Mouse (Mus musculus): ENCODE measurements around the gene Tekt3. TPM values are rescaled to one million over a fixed set of nuclear protein-coding genes. Genes with fewer than 3 reads are reported as not detected.

Tekt3 gene
- total RNA-seq, 2 experiments from 2014 or later: not detected

DNA sequence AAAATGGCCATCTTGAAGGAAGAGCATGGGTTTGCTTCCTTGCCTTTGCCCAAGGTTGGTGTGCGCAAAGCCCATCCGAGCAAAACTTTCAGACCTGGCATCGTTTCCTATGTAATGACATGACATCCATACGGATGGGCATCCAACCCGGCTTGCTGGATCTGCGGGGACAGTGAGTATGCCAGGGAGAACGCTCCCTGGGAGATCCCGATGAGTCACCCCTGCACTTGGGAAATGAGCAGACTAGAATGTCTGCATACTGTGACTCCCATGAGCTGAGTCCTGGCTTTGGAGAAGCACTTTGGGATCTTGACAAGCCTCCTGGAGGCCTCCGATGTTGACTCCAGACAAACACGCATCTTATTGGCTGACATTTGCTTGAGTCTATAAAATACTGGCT is 9.5 kb upstream of the Tekt3 start:
- intact Hi-C loops (cut with DNase I): no loop called here
- DNase-seq (ENCODE audit: low spot score in 2 of 2): no peak

DNA sequence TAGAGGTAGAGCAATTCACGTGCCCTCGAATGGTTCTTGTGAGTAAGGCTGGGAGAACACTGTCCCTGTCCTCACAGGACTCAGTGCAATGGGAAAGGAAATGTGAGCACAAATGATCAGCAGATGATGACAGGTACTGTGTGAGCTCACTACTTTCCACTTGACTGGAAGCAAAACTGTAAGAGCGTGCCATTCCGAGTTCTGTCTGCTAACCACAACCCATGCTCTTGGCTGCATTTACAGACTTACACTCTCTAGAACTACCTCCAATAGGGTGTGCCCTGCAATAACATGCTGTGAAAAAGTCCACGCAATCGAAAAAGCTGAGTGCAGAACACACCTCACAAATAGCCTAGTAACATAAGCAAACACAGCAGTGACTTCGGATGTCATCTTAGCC is 5.9 kb upstream of the Tekt3 start:
- intact Hi-C loops (cut with DNase I): no loop called here
- DNase-seq (ENCODE audit: low spot score in 2 of 2): no peak

DNA sequence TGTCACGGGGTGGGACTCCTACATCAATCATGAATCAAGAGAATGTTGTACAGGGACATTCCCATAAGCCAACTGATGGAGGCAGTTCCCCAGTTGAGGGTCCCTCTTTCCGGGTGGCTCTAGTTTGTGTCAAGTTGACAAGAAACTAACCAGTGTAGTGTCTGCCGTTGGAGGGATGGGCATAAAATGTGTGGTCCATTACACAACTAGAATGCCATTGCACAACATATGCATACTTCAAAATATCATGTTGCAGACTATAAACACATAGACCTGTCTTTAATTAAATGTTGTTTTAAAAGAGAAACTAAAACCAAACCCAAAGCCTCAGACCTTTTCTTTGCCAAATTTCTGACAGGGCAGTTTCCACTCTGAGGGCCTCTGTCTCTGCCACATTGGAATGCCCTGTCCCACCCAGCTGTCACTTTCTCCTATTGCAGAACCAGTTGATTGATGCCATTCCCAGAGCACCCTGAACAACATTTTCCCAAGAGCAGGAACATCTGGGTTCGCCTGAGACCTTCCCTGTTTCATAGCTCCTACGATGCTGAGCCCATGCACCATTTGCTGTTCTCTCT is 3.0 kb upstream of the Tekt3 start:
- DNase-seq (ENCODE audit: low spot score in 2 of 2): no peak
- intact Hi-C loops (cut with DNase I): no loop called here

DNA sequence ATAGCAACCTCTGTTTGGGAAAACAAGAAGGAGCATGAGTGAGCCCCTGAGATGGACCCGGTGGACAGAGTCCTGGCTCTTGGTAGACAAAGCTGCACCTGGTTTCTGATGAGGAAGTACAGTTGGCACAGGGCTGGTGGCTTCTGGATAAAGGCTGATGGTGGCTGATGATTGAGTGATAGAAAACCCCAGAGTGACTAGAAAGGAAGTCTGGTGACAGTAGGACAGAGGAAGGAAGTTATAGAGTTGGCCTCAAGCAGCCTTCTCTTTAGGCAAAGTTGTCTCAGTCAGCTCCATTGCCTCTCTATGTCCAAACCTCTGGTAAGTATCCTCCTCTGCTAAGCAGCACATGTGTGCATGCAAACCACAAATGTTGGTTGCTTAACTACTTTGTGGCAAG is 1.5 kb upstream of the Tekt3 start:
- no peak for DNase-seq (ENCODE audit: low spot score in 2 of 2)
- intact Hi-C loops (cut with DNase I): no loop called here

DNA sequence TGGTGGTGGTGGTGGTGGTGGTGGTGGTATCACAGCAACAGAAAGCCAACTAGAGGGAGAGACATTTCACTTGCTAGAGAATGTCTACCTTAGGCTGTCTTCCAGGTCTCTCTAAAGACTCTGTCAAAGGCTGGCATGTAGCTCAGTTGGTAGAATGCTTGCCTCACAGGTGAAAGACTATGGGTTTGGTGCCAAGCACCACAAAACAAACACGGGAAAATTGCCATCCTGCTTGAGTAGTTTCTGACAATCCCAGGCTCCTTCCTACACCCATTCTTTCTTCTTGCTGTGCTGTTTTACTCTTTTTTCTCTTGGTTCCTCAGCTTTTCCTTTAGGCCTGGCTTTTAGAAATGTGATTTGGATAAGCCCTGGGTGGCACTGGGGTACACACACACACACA is 5.1 kb downstream of the Tekt3 start:
- intact Hi-C loops (cut with DNase I): no loop called here
- DNase-seq (ENCODE audit: low spot score in 2 of 2): no peak

DNA sequence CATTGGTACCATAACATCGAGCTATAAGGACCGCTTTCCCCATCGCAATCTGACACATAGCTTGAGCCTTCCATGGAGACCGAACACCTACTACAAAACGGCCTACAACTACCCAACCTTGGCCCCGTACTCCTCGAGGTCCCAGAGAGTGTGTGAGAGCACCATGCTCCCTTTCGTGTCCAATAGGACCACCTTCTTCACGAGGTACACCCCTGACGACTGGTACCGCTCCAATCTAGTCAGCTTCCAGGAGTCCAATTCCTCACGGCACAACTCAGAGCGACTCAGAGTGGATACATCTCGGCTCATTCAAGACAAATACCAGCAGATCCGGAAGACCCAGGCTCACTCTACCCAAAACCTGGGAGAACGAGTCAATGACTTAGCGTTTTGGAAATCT is 8.6 kb downstream of the Tekt3 start:
- no peak for DNase-seq (ENCODE audit: low spot score in 2 of 2)
- intact Hi-C loops (cut with DNase I): no loop called here

DNA sequence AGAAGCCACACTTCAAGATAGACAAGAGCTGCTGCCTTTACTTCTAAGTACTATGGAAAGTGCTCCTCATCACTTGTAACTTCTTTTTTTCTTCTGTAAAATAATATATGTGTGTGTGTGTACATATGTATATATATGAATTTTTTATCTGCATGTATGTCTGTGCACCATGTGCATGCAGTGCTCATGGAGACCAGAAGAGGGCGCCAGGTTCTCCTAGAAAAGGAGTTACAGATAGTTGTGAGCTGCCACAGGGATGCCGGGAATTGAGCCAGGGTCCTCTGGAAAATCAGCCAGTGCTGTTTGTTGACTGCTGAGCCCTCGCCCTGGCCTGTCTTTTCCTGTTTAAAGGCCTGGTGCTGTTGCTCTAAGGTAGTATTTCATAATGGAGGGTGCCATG is 23.1 kb downstream of the Tekt3 start:
- intact Hi-C loops (cut with DNase I): no loop called here
- DNase-seq (ENCODE audit: low spot score in 2 of 2): no peak

DNA sequence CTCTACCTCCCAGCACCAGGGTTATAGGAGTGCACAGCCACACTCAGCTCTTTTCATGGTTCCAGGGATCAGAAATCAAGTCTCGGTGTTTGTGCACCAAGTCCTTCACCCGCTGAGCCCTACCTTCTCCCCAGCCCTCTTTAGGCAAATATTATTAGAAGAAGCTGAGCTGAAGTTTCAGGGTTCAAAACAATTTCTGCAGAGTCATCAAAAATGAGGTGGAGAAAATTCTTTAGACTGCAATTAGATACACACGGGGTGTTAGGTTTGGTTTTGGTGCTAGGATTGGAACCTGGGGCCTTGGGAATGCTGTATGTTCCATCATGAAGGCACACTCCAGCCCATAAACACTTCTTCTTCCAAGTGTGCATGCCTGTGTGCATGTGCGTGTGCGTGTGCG is 27.2 kb downstream of the Tekt3 start:
- intact Hi-C loops (cut with DNase I): no loop called here
- DNase-seq (ENCODE audit: low spot score in 2 of 2): no peak

DNA sequence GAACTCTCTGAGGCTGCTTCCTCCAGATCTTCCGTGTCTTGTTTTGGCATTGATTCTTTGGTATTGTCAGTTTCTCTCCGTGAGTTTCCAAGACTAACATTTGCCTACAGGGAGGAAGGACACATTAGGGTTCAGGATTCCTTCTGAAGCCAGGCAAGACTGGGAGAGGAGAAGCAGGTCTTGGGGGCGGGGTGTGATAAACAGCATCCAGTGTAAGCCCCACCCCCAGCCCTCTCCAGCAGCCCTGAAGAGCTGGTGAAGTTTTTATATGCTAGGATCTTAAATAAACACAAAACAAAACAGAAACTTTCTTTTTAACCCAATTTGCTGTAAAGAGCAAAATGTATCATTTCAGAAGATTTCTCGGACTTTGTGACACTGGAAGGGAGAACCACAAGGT is 28.8 kb downstream of the Tekt3 start:
- no peak for DNase-seq (ENCODE audit: low spot score in 2 of 2)
- intact Hi-C loops (cut with DNase I): no loop called here

DNA sequence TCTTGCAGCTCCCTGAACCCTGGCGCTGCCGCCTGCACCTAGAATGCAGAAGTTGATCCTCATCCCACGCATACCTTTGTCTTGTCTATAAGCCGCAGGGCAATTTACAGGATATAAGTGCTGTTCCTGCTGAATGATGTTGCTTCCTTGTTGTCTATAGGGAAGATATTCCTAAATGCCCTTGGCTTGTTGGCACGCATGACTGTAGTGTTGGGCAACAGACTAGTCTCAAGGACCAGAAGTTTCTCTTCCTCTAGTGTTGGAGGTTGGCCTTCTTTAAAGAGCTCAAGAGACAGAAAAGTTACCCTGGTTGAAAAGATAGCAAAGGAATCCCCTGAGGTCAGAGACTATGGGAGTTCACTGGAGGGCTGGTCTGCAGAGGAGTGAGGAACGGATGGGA is 29.5 kb downstream of the Tekt3 start:
- intact Hi-C loops (cut with DNase I): no loop called here
- no peak for DNase-seq (ENCODE audit: low spot score in 2 of 2)

DNA sequence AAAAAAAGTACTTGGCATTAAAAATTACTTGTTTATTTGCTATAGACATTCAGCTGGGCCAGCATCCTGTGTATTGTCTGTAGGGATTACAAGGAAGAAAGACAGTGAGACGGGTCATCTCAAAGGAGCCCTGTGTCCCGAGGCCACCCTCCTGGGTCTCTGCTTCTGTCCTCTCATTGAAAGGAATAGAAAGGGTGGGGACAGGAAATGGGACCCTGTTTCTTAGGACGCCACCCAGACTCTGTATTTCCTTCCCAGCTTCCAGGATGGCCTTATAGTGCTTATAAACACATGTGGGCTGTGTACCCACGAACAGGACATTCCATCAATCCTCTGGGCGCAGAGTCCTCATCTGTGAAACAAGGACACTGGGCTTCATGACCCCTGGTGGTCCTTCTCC is 30.8 kb downstream of the Tekt3 start:
- no peak for DNase-seq (ENCODE audit: low spot score in 2 of 2)
- intact Hi-C loops (cut with DNase I): no loop called here

DNA sequence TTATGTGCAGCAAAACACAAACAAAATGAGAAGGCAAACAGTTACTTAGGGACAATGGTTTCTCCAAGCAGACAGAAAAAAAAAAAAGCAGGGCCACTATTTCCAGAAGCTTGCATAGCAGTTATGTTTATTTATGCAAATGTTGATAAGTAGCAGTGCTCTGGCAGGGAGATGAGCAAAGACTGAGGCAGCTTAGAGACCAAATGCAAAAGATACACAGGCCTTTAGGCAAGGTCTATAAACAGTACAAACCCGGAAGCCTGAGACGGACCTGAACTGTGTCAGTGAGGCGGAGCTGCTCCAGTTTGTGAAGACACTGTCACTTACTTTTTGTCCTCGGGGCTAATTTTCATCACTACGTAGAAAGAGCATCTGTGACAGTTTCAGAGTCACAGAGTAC is 32.1 kb downstream of the Tekt3 start:
- no peak for DNase-seq (ENCODE audit: low spot score in 2 of 2)
- intact Hi-C loops (cut with DNase I): no loop called here

DNA sequence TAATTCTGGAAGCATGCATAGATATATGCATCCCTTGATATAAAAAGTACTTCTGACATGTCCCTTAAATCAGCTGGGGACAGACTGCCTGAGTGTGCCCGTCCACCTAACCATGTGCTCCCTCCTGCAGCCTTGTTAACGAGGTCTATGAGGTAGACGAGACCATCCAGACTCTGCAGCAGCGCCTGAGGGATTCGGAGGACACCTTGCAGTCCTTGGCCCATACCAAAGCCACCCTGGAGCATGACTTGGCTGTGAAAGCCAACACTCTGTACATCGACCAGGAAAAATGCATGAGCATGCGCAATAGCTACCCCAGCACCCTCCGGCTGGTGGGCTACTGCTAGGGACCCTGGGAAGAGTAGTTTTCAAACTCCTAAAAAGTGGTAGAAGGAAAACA is 33.0 kb downstream of the Tekt3 start:
- DNase-seq (ENCODE audit: low spot score in 2 of 2): no peak
- intact Hi-C loops (cut with DNase I): no loop called here

DNA sequence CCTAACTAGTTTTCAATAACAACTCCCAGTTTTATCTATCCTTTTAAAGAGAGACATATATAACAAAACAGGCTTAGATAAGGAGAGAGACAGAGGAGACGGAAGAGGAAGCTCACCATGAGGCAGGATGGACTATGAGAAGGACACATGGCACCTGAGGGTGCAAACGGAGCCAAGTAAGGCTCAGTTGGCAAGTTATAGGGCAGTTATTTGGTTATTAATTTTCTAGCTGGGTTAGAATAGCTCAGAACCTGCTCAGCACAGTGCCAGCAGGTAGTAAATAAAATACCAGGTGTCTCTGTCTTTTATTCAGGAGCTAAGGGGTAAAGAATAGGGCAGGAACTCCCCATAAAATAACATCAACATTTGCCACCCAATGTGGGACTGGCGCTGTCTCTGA is 36.6 kb downstream of the Tekt3 start:
- no peak for DNase-seq (ENCODE audit: low spot score in 2 of 2)
- intact Hi-C loops (cut with DNase I): no loop called here

DNA sequence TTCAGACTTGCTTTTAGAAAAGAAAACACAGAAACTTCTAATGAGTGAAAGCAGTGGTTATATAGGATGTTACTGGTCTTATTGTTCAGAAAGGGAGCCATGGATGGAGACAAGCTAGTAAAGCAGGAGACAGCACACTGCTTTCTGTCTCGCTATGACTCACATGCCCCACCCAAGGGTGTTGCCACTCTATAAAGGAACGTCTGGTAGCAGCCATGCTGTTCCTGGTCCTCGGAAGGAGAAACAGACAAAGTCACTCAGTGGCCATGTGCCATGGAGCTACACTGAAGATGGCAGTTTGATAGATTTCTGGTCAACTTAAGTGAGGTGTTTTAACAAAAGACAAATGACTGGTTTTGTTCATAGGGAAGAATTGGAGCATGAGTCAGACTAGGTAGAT is 37.9 kb downstream of the Tekt3 start:
- intact Hi-C loops (cut with DNase I): no loop called here

DNA sequence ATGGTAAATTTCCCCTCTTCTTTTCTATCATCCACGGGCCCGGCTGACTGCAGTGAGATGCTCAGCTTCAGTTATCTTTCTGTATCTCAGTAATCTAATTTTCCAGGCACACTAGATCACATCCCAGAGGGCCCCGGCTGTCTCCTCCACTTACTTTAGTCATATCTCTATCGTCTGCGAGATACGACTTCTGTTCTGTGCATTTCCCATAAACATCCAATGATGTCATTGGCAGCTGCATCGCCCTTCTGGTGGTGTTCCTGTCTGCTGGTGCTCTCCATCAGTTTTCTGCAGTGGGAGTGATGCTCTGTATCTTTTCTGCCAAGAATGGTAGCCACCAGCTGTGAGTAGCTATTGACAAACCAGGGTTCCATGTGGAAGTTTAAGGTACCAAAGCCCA is 41.8 kb downstream of the Tekt3 start:
- intact Hi-C loops (cut with DNase I): no loop called here
- DNase-seq (ENCODE audit: low spot score in 2 of 2): peak; percentile 14 to 58

More for the DNA sequence above, 37.9 kb downstream of the Tekt3 start:
- DNase-seq (ENCODE audit: low spot score in 2 of 2): no peak

DNA sequence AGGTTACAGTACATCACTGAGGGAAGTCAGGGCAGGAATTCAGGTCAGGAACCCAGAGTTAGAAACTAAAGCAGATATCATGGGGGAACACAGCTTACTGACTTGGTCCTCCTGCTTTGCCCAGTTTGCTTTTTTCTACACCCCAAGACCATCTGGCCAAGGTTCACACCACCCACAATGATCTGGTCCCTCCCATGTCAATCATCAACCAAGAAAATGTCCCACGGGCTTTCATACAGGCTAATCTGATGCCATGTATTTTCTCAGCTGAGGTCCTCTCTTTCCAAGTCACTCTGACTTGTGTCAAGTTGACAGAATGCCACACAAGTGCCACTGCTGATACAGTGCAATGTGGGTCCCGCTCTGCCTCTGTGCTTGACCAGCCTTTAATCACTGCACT is 42.6 kb downstream of the Tekt3 start:
- intact Hi-C loops (cut with DNase I): no loop called here
- DNase-seq (ENCODE audit: low spot score in 2 of 2): no peak

DNA sequence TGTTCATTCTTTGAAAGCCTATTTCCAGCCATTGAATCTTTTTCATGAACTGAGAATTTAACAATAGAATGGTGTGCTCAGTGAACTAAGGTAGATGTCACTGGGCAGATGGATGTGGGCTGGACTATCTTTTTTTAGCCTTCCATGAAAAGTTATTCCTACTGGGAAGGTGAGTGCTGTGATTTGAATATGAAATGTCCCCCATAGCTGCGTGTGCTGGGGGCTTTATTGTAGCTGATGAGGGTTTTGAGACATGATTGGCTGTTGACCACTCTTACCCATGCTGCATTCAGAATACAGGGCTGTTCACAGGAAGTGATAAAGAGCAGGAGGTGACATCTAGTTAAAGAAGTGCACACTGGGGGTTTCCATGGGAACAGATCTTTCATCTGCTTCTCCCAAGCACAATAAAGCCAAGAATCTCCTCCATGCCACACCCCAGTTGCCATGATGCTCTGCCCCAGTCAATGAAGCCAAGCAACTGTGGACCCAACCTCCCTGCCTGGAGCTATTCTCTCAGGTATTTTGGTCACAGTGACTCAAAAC is 47.8 kb downstream of the Tekt3 start:
- intact Hi-C loops (cut with DNase I): no loop called here
- DNase-seq (ENCODE audit: low spot score in 2 of 2): no peak

DNA sequence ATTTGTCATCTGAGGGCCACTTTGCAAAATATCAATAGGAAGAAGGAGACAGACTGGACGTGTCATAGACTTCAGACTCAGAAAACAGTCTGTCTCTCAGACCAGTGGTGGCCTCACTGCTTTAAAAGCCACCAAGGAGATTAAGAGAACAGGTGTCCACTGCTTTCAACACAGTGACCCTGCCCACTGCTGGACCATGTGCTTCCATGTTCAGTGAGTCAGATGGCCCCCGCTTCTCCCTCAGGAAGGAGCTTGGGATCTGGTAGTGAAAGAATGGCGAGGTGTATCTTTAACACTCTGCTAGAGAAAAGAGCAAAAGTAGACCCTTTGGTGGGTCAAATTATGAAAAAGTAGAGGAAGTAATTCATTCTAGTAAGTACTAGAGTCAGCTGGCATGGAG is 48.9 kb downstream of the Tekt3 start:
- intact Hi-C loops (cut with DNase I): no loop called here
- no peak for DNase-seq (ENCODE audit: low spot score in 2 of 2)

DNA sequence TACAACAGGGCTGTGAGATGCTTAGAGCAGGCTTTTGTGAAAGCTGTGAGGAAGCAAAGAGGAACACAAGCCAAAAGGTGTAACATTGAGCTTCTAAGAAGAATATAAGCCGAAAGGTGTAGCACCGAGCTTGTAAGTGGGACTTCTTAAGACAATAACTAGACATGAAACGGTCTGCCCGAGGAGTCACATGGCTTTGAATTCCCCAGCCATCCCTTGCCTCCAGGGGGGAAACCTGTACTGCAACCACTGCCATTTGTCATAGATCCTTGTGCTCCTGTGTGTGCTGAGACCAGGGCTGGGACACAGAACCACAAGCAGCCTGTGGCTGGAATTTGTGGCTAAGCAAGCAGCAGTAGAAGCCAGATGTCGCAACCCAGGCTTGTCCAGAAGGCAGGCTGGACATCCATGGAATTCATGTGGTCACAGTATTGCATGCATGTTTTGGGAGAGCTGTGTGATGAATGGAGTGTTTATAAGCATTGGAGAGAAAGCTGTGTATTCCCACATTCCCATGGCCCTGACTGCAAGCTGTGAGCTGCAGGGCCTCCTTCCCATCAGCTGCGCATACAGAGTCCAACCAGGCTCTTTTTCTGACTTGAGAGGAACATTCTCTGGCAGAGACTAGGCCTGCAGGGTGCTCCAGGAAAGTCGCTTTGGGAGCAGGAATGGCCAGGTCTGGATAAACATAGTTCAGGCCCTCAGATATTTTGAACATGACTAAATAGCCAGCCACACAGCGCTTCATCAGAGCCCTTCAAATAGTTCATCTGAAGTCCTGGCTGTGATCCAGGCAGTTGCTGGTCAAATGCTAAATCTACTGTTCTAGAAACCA is 53.6 kb downstream of the Tekt3 start:
- no peak for DNase-seq (ENCODE audit: low spot score in 2 of 2)
- intact Hi-C loops (cut with DNase I): no loop called here

DNA sequence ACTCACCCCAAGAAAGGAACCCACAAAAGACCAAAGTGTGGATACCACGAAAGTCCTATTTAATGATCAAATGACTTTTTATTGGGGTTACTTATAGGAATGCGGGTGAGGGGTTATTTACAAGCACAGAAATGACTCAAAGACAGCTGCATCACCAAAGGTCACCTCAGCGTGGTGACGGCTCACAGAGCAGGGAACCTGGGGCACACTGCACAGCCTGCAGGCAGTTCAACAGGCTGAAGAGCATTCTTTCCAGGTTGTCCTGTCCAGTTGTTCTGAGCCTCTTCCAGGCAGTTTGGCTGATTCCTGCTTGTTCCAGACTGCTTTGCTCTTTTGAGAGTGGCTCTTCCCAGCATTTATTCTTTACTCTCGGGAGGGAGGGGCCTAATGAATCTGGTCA is 55.2 kb downstream of the Tekt3 start:
- intact Hi-C loops (cut with DNase I): no loop called here
- DNase-seq (ENCODE audit: low spot score in 2 of 2): no peak

All from left cerebral cortex, postnatal 25 days (tissue).